Mouse (Mus musculus): ENCODE data around the gene App. TPM values are rescaled to one million over a fixed set of nuclear protein-coding genes. Genes with fewer than 3 reads are reported as not detected.

Gene App
- total and polyA plus RNA-seq, 2 experiments from 2014 or later, result 498 to 526 TPM

GRCm38 (mm10) chr16:84916772-84917171 lies 256.8 kb downstream of the App start:
- peak; percentile 72 for DNase-seq (ENCODE audit: low spot score)
- no peak overlapping the region for H3K27ac ChIP-seq
- H3K4me3 ChIP-seq (ENCODE audit: low read length), result no peak overlapping the region
- H3K4me2 ChIP-seq (ENCODE audit: low read depth, low read length), result no peak overlapping the region
- H3K27me3 ChIP-seq (ENCODE audit: insufficient read depth, low read length), result no peaks in the 10 kb centered on the region
- WGBS, result 32% methylated on average over 3 of the region's 3 CpGs
- no peaks in the 10 kb centered on the region for H3K36me3 ChIP-seq (ENCODE audit: insufficient read depth, low read length)
- TF ChIP-seq CTCF (IDR thresholded peaks at IDR 0.05; ENCODE audit: low read depth), result no peak
- no peaks in the 10 kb centered on the region for H3K4me1 ChIP-seq (ENCODE audit: insufficient read depth, low read length)
- ATAC-seq, result 0 out of 2 replicates have a peak, but pooled peaks have one; percentile 61
- no peak overlapping the region for H3K9ac ChIP-seq (replicated peaks; ENCODE audit: low read length)
- H3K9me3 ChIP-seq (ENCODE audit: low read length), result no peaks in the 10 kb centered on the region

GRCm38 (mm10) chr16:84911477-84912165 lies 261.9 kb downstream of the App start:
- H3K27me3 ChIP-seq (ENCODE audit: insufficient read depth, low read length), result no peaks in the 10 kb centered on the region
- WGBS, result 92% methylated on average over 8 of the region's 8 CpGs
- no peak for ATAC-seq
- H3K4me3 ChIP-seq (ENCODE audit: low read length), result no peak overlapping the region
- no peak for TF ChIP-seq CTCF (IDR thresholded peaks at IDR 0.05; ENCODE audit: low read depth)
- H3K27ac ChIP-seq, result no peak overlapping the region
- H3K36me3 ChIP-seq (ENCODE audit: insufficient read depth, low read length), result no peaks in the 10 kb centered on the region
- no peak overlapping the region for H3K9ac ChIP-seq (replicated peaks; ENCODE audit: low read length)
- H3K4me1 ChIP-seq (ENCODE audit: insufficient read depth, low read length), result no peaks in the 10 kb centered on the region
- H3K9me3 ChIP-seq (ENCODE audit: low read length), result no peaks in the 10 kb centered on the region
- no peak for DNase-seq (ENCODE audit: low spot score)
- H3K4me2 ChIP-seq (ENCODE audit: low read depth, low read length), result no peak overlapping the region

GRCm38 (mm10) chr16:84902995-84903394 lies 270.6 kb downstream of the App start:
- no peaks in the 10 kb centered on the region for H3K9me3 ChIP-seq (ENCODE audit: low read length)
- no peaks in the 10 kb centered on the region for H3K27me3 ChIP-seq (ENCODE audit: insufficient read depth, low read length)
- no peak overlapping the region for H3K9ac ChIP-seq (replicated peaks; ENCODE audit: low read length)
- TF ChIP-seq CTCF (IDR thresholded peaks at IDR 0.05; ENCODE audit: low read depth), result no peak
- DNase-seq (ENCODE audit: low spot score) (no peak), ATAC-seq (no peak)
- H3K4me2 ChIP-seq (ENCODE audit: low read depth, low read length), result no peak overlapping the region
- 95% methylated on average over 4 of the region's 4 CpGs for whole genome bisulfite sequencing
- H3K27ac ChIP-seq, result no peak overlapping the region
- no peaks in the 10 kb centered on the region for H3K36me3 ChIP-seq (ENCODE audit: insufficient read depth, low read length)
- no peaks in the 10 kb centered on the region for H3K4me1 ChIP-seq (ENCODE audit: insufficient read depth, low read length)
- H3K4me3 ChIP-seq (ENCODE audit: low read length), result no peak overlapping the region
